Mouse (Mus musculus): ENCODE results near the gene Mif4gd.
A peak's percentile ranks its signal among the peaks of the same experiment; 100 is the strongest.

Mif4gd gene

GRCm38 (mm10) chr11:115564064-115564809 is 48.5 kb downstream of the Mif4gd start, which contains the start of gene Nup85:
TSS of gene Nup85 (plus strand) at chr11:115564434.
- peak; percentile 99 for DNase-seq

- no peak for DNase-seq
Measured at GRCm38 (mm10) chr11:115563406-115563805, 49.4 kb downstream of the Mif4gd start.

Data from kidney, postnatal 10 days (tissue).